41 mouse cellular contexts compared by ENCODE assay signal in genomic region chr14:102987626-102988025, GRCm38 (mm10). TPM values are rescaled to one million over a fixed set of nuclear protein-coding genes. Genes with fewer than 3 reads are reported as not detected.
"Had no signal": no experiment of that assay in that cellular context is flagged by ENCODE, and none has a peak within 500 bp of the region (broad histone marks: within the 10 kb centered on the region; RNA-seq: fewer than 3 reads in every experiment).

No protein-coding gene starts in this region.

- H3K4me3 ChIP-seq: left cerebral cortex, adult 2 months; limb, embryonic 10.5 days; limb, embryonic 12.5 days; limb, embryonic 13.5 days; limb, embryonic 15.5 days; liver, embryonic 12.5 days; liver, embryonic 13.5 days; liver, embryonic 15.5 days; lung, embryonic 15.5 days; megakaryocyte, embryonic 14.5 days; midbrain, embryonic 10.5 days; midbrain, embryonic 12.5 days; midbrain, embryonic 13.5 days; midbrain, embryonic 15.5 days; myocyte; neural tube, embryonic 12.5 days had no signal

- H3K4me1 ChIP-seq: liver, embryonic 15.5 days; midbrain, embryonic 12.5 days had no signal

- ATAC-seq: liver, embryonic 12.5 days; liver, postnatal 0 days; lung, postnatal 0 days; midbrain, embryonic 13.5 days; midbrain, embryonic 15.5 days had no signal

- H3K27ac ChIP-seq: left cerebral cortex, adult 2 months; limb, embryonic 10.5 days; limb, embryonic 12.5 days; limb, embryonic 13.5 days; limb, embryonic 15.5 days; liver, embryonic 12.5 days; liver, embryonic 13.5 days; liver, embryonic 14.5 days; liver, embryonic 15.5 days; lung, embryonic 15.5 days; macrophage; midbrain, embryonic 10.5 days; midbrain, embryonic 12.5 days; midbrain, embryonic 13.5 days; midbrain, embryonic 15.5 days; neural tube, embryonic 12.5 days had no signal

- DNase-seq: left cerebral cortex, postnatal 4 days; liver; liver, embryonic 13.5 days; liver, postnatal 0 days; lung, adult 18-20 months; lung, adult 2 months; lung, embryonic 14.5 days; lung, postnatal 10 days; lung, postnatal 14 days; lung, postnatal 36 days; lung, postnatal 4 days; midbrain, embryonic 14.5 days had no signal

- H3K9ac ChIP-seq: limb, embryonic 12.5 days; limb, embryonic 13.5 days; limb, embryonic 15.5 days; liver, embryonic 12.5 days; liver, embryonic 13.5 days; liver, embryonic 14.5 days; liver, embryonic 15.5 days; liver, postnatal 0 days; lung, embryonic 14.5 days; lung, embryonic 15.5 days; midbrain, embryonic 12.5 days; midbrain, embryonic 13.5 days; midbrain, embryonic 15.5 days; neural tube, embryonic 12.5 days had no signal

- H3K9me3 ChIP-seq: limb, embryonic 10.5 days; limb, embryonic 12.5 days; limb, embryonic 13.5 days; limb, embryonic 15.5 days; liver, embryonic 12.5 days; liver, embryonic 13.5 days; liver, embryonic 15.5 days; lung, embryonic 15.5 days; megakaryocyte, embryonic 14.5 days; midbrain, embryonic 10.5 days; midbrain, embryonic 12.5 days; midbrain, embryonic 13.5 days; midbrain, embryonic 15.5 days; neural tube, embryonic 12.5 days had no signal

- H3K27me3 ChIP-seq: limb, embryonic 12.5 days; limb, embryonic 15.5 days; midbrain, embryonic 15.5 days; neural tube, embryonic 12.5 days had no signal

- H3K36me3 ChIP-seq: limb, embryonic 10.5 days; limb, embryonic 12.5 days; limb, embryonic 13.5 days; limb, embryonic 15.5 days; liver, embryonic 12.5 days; liver, embryonic 13.5 days; liver, embryonic 15.5 days; lung, embryonic 15.5 days; midbrain, embryonic 10.5 days; midbrain, embryonic 12.5 days; midbrain, embryonic 13.5 days; midbrain, embryonic 15.5 days; neural tube, embryonic 12.5 days had no signal

- H3K4me2 ChIP-seq: limb, embryonic 12.5 days; limb, embryonic 13.5 days; limb, embryonic 15.5 days; liver, embryonic 11.5 days; liver, embryonic 12.5 days; liver, embryonic 13.5 days; liver, embryonic 15.5 days; lung, embryonic 14.5 days; lung, embryonic 15.5 days; midbrain, embryonic 12.5 days; midbrain, embryonic 13.5 days; midbrain, embryonic 15.5 days; neural tube, embryonic 12.5 days had no signal

RNA-seq across cellular contexts. Expression of gene Kctd12, which starts 5.2 kb away (rescaled TPM):
- polyA plus RNA-seq: myocyte had no signal

RNA-seq across cellular contexts. Expression of gene Acod1, which starts 59.2 kb away (rescaled TPM):
- total RNA-seq: left cerebral cortex, adult 2 months; left cerebral cortex, adult 8-10 months; left cerebral cortex, postnatal 10 days; left cerebral cortex, postnatal 14 days; left cerebral cortex, postnatal 25 days; left cerebral cortex, postnatal 36 days; left cerebral cortex, postnatal 4 days; midbrain, postnatal 0 days had no signal
- polyA plus RNA-seq: limb, embryonic 10.5 days; limb, embryonic 11.5 days; limb, embryonic 12.5 days; limb, embryonic 13.5 days; limb, embryonic 15.5 days; liver, embryonic 16.5 days; liver, postnatal 0 days; lung, embryonic 14.5 days; lung, embryonic 15.5 days; lung, embryonic 16.5 days; midbrain, embryonic 10.5 days; midbrain, embryonic 12.5 days; midbrain, embryonic 13.5 days; midbrain, embryonic 15.5 days; midbrain, postnatal 0 days; myocyte; neural tube, embryonic 11.5 days; neural tube, embryonic 12.5 days had no signal
